Mouse (Mus musculus): Measurements from ENCODE around the gene Rom1. TPM values are rescaled to one million over a fixed set of nuclear protein-coding genes. Genes with fewer than 3 reads are reported as not detected.

Rom1 gene
- polyA plus RNA-seq, 1 experiment from 2014 or later: 2.4 TPM

- H3K9ac ChIP-seq (ENCODE audit: low read length): peak overlapping the region; percentile 85
- H3K36me3 ChIP-seq (ENCODE audit: control insufficient read depth, insufficient read depth): peaks cover 56% of the 10 kb centered on the region
- WGBS: 28% methylated on average over 5 of the region's 5 CpGs
- H3K9me3 ChIP-seq (replicated peaks; ENCODE audit: control insufficient read depth, low read length): no peaks in the 10 kb centered on the region
- peak overlapping the region; percentile 74 for H3K4me3 ChIP-seq (ENCODE audit: low read length)
- no peak for ATAC-seq (replicated peaks; ENCODE audit: extremely low read depth, insufficient read depth, low FRiP score)
- no peaks in the 10 kb centered on the region for H3K27me3 ChIP-seq (ENCODE audit: control insufficient read depth, insufficient read depth, low read length)
- H3K27ac ChIP-seq (ENCODE audit: low read length): peak overlapping the region; percentile 96
- peak overlapping the region; percentile 88 for H3K4me2 ChIP-seq (ENCODE audit: low read depth, low read length)
- H3K4me1 ChIP-seq (ENCODE audit: control insufficient read depth, insufficient read depth, low read length): peaks cover 21% of the 10 kb centered on the region
Measured at GRCm38 (mm10) chr19:8966198-8966589, 37.0 kb upstream of the Rom1 start.

GRCm38 (mm10) chr19:8965771-8966170, 36.6 kb upstream of the Rom1 start:
- Histone ChIP-seq H3K4me1 (ENCODE audit: control insufficient read depth, insufficient read depth, low read length) (peaks cover 21% of the 10 kb centered on the region), H3K9ac (ENCODE audit: low read length) (peak overlapping the region; percentile 85), H3K27me3 (ENCODE audit: control insufficient read depth, insufficient read depth, low read length) (no peaks in the 10 kb centered on the region), H3K4me3 (ENCODE audit: low read length) (peak overlapping the region; percentile 74), H3K4me2 (ENCODE audit: low read depth, low read length) (peak overlapping the region; percentile 88), H3K36me3 (ENCODE audit: control insufficient read depth, insufficient read depth) (peaks cover 52% of the 10 kb centered on the region), H3K9me3 (replicated peaks; ENCODE audit: control insufficient read depth, low read length) (no peaks in the 10 kb centered on the region), H3K27ac (ENCODE audit: low read length) (peak overlapping the region; percentile 96)
- no peak for ATAC-seq (replicated peaks; ENCODE audit: extremely low read depth, insufficient read depth, low FRiP score)
- 71% methylated on average over 8 of the region's 8 CpGs for WGBS

GRCm38 (mm10) chr19:8965075-8965474, 35.9 kb upstream of the Rom1 start:
- Histone ChIP-seq H3K4me1 (ENCODE audit: control insufficient read depth, insufficient read depth, low read length) (peaks cover 21% of the 10 kb centered on the region), H3K9me3 (replicated peaks; ENCODE audit: control insufficient read depth, low read length) (no peaks in the 10 kb centered on the region), H3K9ac (ENCODE audit: low read length) (no peak overlapping the region), H3K27me3 (ENCODE audit: control insufficient read depth, insufficient read depth, low read length) (no peaks in the 10 kb centered on the region), H3K27ac (ENCODE audit: low read length) (peak overlapping the region; percentile 96; the same call in 1 of the 2 replicates), H3K36me3 (ENCODE audit: control insufficient read depth, insufficient read depth) (peaks cover 49% of the 10 kb centered on the region), H3K4me3 (ENCODE audit: low read length) (no peak overlapping the region), H3K4me2 (ENCODE audit: low read depth, low read length) (no peak overlapping the region)
- ATAC-seq (replicated peaks; ENCODE audit: extremely low read depth, insufficient read depth, low FRiP score): no peak
- 89% methylated on average over 11 of the region's 11 CpGs for WGBS

GRCm38 (mm10) chr19:8962256-8962655, 33.1 kb upstream of the Rom1 start:
- no peak overlapping the region for H3K4me3 ChIP-seq (ENCODE audit: low read length)
- H3K4me1 ChIP-seq (ENCODE audit: control insufficient read depth, insufficient read depth, low read length): peaks cover 11% of the 10 kb centered on the region
- WGBS: 89% methylated on average over 2 of the region's 2 CpGs
- H3K27ac ChIP-seq (ENCODE audit: low read length): no peak overlapping the region
- no peaks in the 10 kb centered on the region for H3K27me3 ChIP-seq (ENCODE audit: control insufficient read depth, insufficient read depth, low read length)
- peaks cover 47% of the 10 kb centered on the region for H3K36me3 ChIP-seq (ENCODE audit: control insufficient read depth, insufficient read depth)
- H3K9me3 ChIP-seq (replicated peaks; ENCODE audit: control insufficient read depth, low read length): no peaks in the 10 kb centered on the region
- ATAC-seq (replicated peaks; ENCODE audit: extremely low read depth, insufficient read depth, low FRiP score): no peak
- H3K9ac ChIP-seq (ENCODE audit: low read length): no peak overlapping the region
- H3K4me2 ChIP-seq (ENCODE audit: low read depth, low read length): no peak overlapping the region

GRCm38 (mm10) chr19:8954171-8954570, 25.0 kb upstream of the Rom1 start:
- H3K27me3 ChIP-seq (ENCODE audit: control insufficient read depth, insufficient read depth, low read length): no peaks in the 10 kb centered on the region
- WGBS: 4% methylated on average over 9 of the region's 9 CpGs
- ATAC-seq (replicated peaks; ENCODE audit: extremely low read depth, insufficient read depth, low FRiP score): no peak
- H3K4me2 ChIP-seq (ENCODE audit: low read depth, low read length): peak overlapping the region; percentile 99
- peak overlapping the region; percentile 85 for H3K27ac ChIP-seq (ENCODE audit: low read length)
- H3K4me3 ChIP-seq (ENCODE audit: low read length): peak overlapping the region; percentile 98
- H3K9ac ChIP-seq (ENCODE audit: low read length): peak overlapping the region; percentile 91
- H3K36me3 ChIP-seq (ENCODE audit: control insufficient read depth, insufficient read depth): peaks cover 38% of the 10 kb centered on the region
- H3K9me3 ChIP-seq (replicated peaks; ENCODE audit: control insufficient read depth, low read length): no peaks in the 10 kb centered on the region
- peaks cover 16% of the 10 kb centered on the region for H3K4me1 ChIP-seq (ENCODE audit: control insufficient read depth, insufficient read depth, low read length)

- Histone ChIP-seq H3K9ac (ENCODE audit: low read length) (peak within 1 kb of the TSS; percentile 91), H3K4me1 (ENCODE audit: control insufficient read depth, insufficient read depth, low read length) (peaks cover 16% of the 10 kb centered on the region), H3K27me3 (ENCODE audit: control insufficient read depth, insufficient read depth, low read length) (no peaks in the 10 kb centered on the region), H3K36me3 (ENCODE audit: control insufficient read depth, insufficient read depth) (peaks cover 43% of the 10 kb centered on the region), H3K9me3 (replicated peaks; ENCODE audit: control insufficient read depth, low read length) (no peaks in the 10 kb centered on the region), H3K4me2 (ENCODE audit: low read depth, low read length) (peak within 1 kb of the TSS; percentile 99), H3K4me3 (ENCODE audit: low read length) (peak within 1 kb of the TSS; percentile 98), H3K27ac (ENCODE audit: low read length) (peak within 1 kb of the TSS; percentile 85)
- WGBS: 1% methylated on average over 46 of the region's 46 CpGs
- ATAC-seq (replicated peaks; ENCODE audit: extremely low read depth, insufficient read depth, low FRiP score): peak; percentile 93
Measured at GRCm38 (mm10) chr19:8953135-8954039, 24.2 kb upstream of the Rom1 start, which contains the start of gene Tut1. TSS of gene Tut1 (plus strand) at chr19:8953847.

GRCm38 (mm10) chr19:8952241-8952640, 23.1 kb upstream of the Rom1 start:
- peaks cover 16% of the 10 kb centered on the region for H3K4me1 ChIP-seq (ENCODE audit: control insufficient read depth, insufficient read depth, low read length)
- ATAC-seq (replicated peaks; ENCODE audit: extremely low read depth, insufficient read depth, low FRiP score): no peak
- H3K9ac ChIP-seq (ENCODE audit: low read length): no peak overlapping the region; the same call in 1 of the 2 replicates
- 79% methylated on average over 9 of the region's 9 CpGs for WGBS
- H3K36me3 ChIP-seq (ENCODE audit: control insufficient read depth, insufficient read depth): peaks cover 52% of the 10 kb centered on the region
- no peak overlapping the region; the same call in 1 of the 2 replicates for H3K27ac ChIP-seq (ENCODE audit: low read length)
- H3K9me3 ChIP-seq (replicated peaks; ENCODE audit: control insufficient read depth, low read length): no peaks in the 10 kb centered on the region
- no peaks in the 10 kb centered on the region for H3K27me3 ChIP-seq (ENCODE audit: control insufficient read depth, insufficient read depth, low read length)
- no peak overlapping the region for H3K4me3 ChIP-seq (ENCODE audit: low read length)
- no peak overlapping the region for H3K4me2 ChIP-seq (ENCODE audit: low read depth, low read length)

- ATAC-seq (replicated peaks; ENCODE audit: extremely low read depth, insufficient read depth, low FRiP score): no peak
- Histone ChIP-seq H3K4me3 (ENCODE audit: low read length) (no peak overlapping the region), H3K27ac (ENCODE audit: low read length) (no peak overlapping the region), H3K9ac (ENCODE audit: low read length) (no peak overlapping the region), H3K4me2 (ENCODE audit: low read depth, low read length) (no peak overlapping the region), H3K4me1 (ENCODE audit: control insufficient read depth, insufficient read depth, low read length) (peaks cover 20% of the 10 kb centered on the region), H3K27me3 (ENCODE audit: control insufficient read depth, insufficient read depth, low read length) (no peaks in the 10 kb centered on the region), H3K9me3 (replicated peaks; ENCODE audit: control insufficient read depth, low read length) (no peaks in the 10 kb centered on the region), H3K36me3 (ENCODE audit: control insufficient read depth, insufficient read depth) (peaks cover 64% of the 10 kb centered on the region)
- WGBS: 93% methylated on average over 5 of the region's 5 CpGs
Measured at GRCm38 (mm10) chr19:8950190-8950589, 21.0 kb upstream of the Rom1 start.

- ATAC-seq (replicated peaks; ENCODE audit: extremely low read depth, insufficient read depth, low FRiP score): no peak
- Histone ChIP-seq H3K9ac (ENCODE audit: low read length) (no peak overlapping the region), H3K4me2 (ENCODE audit: low read depth, low read length) (no peak overlapping the region), H3K27me3 (ENCODE audit: control insufficient read depth, insufficient read depth, low read length) (no peaks in the 10 kb centered on the region), H3K27ac (ENCODE audit: low read length) (no peak overlapping the region), H3K36me3 (ENCODE audit: control insufficient read depth, insufficient read depth) (peaks cover 57% of the 10 kb centered on the region), H3K4me3 (ENCODE audit: low read length) (no peak overlapping the region), H3K4me1 (ENCODE audit: control insufficient read depth, insufficient read depth, low read length) (peaks cover 26% of the 10 kb centered on the region), H3K9me3 (replicated peaks; ENCODE audit: control insufficient read depth, low read length) (no peaks in the 10 kb centered on the region)
- WGBS: 76% methylated on average over 7 of the region's 7 CpGs
Measured at GRCm38 (mm10) chr19:8946929-8947328, 17.8 kb upstream of the Rom1 start.

Measured in heart, embryonic 16.5 days (tissue).